Mouse (Mus musculus) spleen, adult 2 months (tissue): ENCODE measurements around the gene 1700001C02Rik.

Source experiments
- CTCF ChIP-seq: fragments of 200-500 bp; IDR thresholded peaks from 2 replicates; pipeline ENCODE4 v1.5.1; 2011; ENCODE audit warnings: mild to moderate bottlenecking, inconsistent platforms; ENCODE audit not compliant: insufficient read depth, insufficient read length, insufficient replicate concordance; ENCODE audit errors: extremely low read depth
- POLR2A ChIP-seq: fragments of 200-500 bp; IDR thresholded peaks from 2 replicates; pipeline ENCODE4 v1.6.1; 2011; ENCODE audit warnings: low read depth, low read length, inconsistent platforms

- TF ChIP-seq POLR2A: no peak
- TF ChIP-seq CTCF: no peak
Measured at GRCm38 (mm10) chr5:30442196-30442595, 23.7 kb upstream of the 1700001C02Rik start.
